Mouse (Mus musculus) MEL (cell line): ENCODE data around the gene Kctd11. TPM values are rescaled to one million over a fixed set of nuclear protein-coding genes. Genes with fewer than 3 reads are reported as not detected.

Experiments used
- DNase-seq: peaks from one replicate; pipeline ENCODE4 v3.0.0; 2011; ENCODE audit warnings: low read depth, low spot score
- H3K27ac ChIP-seq: 2 replicates; pipeline ENCODE4 v1.5.1; 2012; ENCODE audit warnings: low read depth, mild to moderate bottlenecking, control low read depth, low read length, moderate library complexity; ENCODE audit not compliant: control insufficient read depth
- H3K27me3 ChIP-seq, 2 experiments: fragments of 150-350 bp in 1 of 2; sonication (generic) in 1 of 2; 2 replicates each; pipeline ENCODE4 v1.6.1; 2012; ENCODE audit warnings: low read length in 2 of 2, mild to moderate bottlenecking in 2 of 2, improper control_type of control experiment in 1 of 2, moderate library complexity in 1 of 2; ENCODE audit not compliant: insufficient read depth in 2 of 2, control insufficient read depth in 1 of 2
- H3K36me3 ChIP-seq, 2 experiments: 2 replicates each; pipeline ENCODE4 v1.6.1; 2012 to 2014; ENCODE audit warnings: low read length in 2 of 2, improper control_type of control experiment in 1 of 2, inconsistent platforms in 1 of 2, mild to moderate bottlenecking in 1 of 2; ENCODE audit not compliant: insufficient read depth in 2 of 2, control insufficient read depth in 1 of 2
- H3K4me1 ChIP-seq, 2 experiments: fragments of 150-350 bp in 1 of 2; sonication (generic) in 1 of 2; 2 replicates each; pipeline ENCODE4 v1.6.1; 2012; ENCODE audit warnings: low read length in 2 of 2, improper control_type of control experiment in 1 of 2, mild to moderate bottlenecking in 1 of 2; ENCODE audit not compliant: insufficient read depth in 2 of 2, control insufficient read depth in 1 of 2
- H3K4me3 ChIP-seq, 2 experiments: fragments of 150-350 bp in 1 of 2; sonication (generic) in 1 of 2; 2 replicates each; pipeline ENCODE4 v1.5.1; 2012; ENCODE audit warnings: low read depth in 2 of 2, low read length in 2 of 2, mild to moderate bottlenecking in 2 of 2, moderate library complexity in 2 of 2, control low read depth in 1 of 2, improper control_type of control experiment in 1 of 2; ENCODE audit not compliant: control insufficient read depth in 1 of 2, insufficient read depth in 1 of 2
- H3K79me2 ChIP-seq: 2 replicates; pipeline ENCODE4 v1.6.1; 2012; ENCODE audit warnings: mild to moderate bottlenecking, low read length, moderate library complexity; ENCODE audit not compliant: control insufficient read depth, poor library complexity, insufficient read depth
- H3K9ac ChIP-seq: 2 replicates; pipeline ENCODE4 v1.6.1; 2012; ENCODE audit warnings: low read depth, mild to moderate bottlenecking, control low read depth, low read length, moderate library complexity; ENCODE audit not compliant: control insufficient read depth, poor library complexity, severe bottlenecking
- H3K9me3 ChIP-seq: fragments of 150-350 bp; sonication (generic); replicated peaks from 2 replicates; pipeline ENCODE4 v1.6.1; 2012; ENCODE audit warnings: mild to moderate bottlenecking, low read length, improper control_type of control experiment, moderate library complexity; ENCODE audit not compliant: insufficient read depth
- BHLHE40 ChIP-seq: IDR thresholded peaks from 2 replicates; pipeline ENCODE4 v1.6.1; 2012; ENCODE audit warnings: low read depth, mild to moderate bottlenecking, inconsistent platforms, low read length, improper control_type of control experiment, borderline replicate concordance
- CHD1 ChIP-seq: IDR thresholded peaks from 2 replicates; pipeline ENCODE4 v1.6.1; 2012; ENCODE audit warnings: low read depth, mild to moderate bottlenecking, inconsistent platforms, low read length, improper control_type of control experiment
- CHD2 ChIP-seq: IDR thresholded peaks from 2 replicates; pipeline ENCODE4 v1.6.1; 2011; ENCODE audit warnings: low read length, improper control_type of control experiment
- CTCF ChIP-seq, 3 experiments: IDR thresholded peaks in 2 of 3; conservative IDR thresholded peaks in 1 of 3; 2 replicates each; pipeline ENCODE4 v1.5.1; 2011 to 2012; ENCODE audit warnings: low read length in 3 of 3, low read depth in 2 of 3, mild to moderate bottlenecking in 2 of 3, improper control_type of control experiment in 1 of 3, inconsistent platforms in 1 of 3, mixed read lengths in 1 of 3, moderate library complexity in 1 of 3; ENCODE audit not compliant: control insufficient read depth in 1 of 3, insufficient read depth in 1 of 3, poor library complexity in 1 of 3, severe bottlenecking in 1 of 3
- E2F4 ChIP-seq: IDR thresholded peaks from 2 replicates; pipeline ENCODE4 v1.6.1; 2011; ENCODE audit warnings: low read depth, low read length, improper control_type of control experiment, borderline replicate concordance
- EP300 ChIP-seq, 2 experiments: IDR thresholded peaks; 2 replicates each; pipeline ENCODE4 v1.6.1; 2011; ENCODE audit warnings: improper control_type of control experiment in 2 of 2, low read length in 2 of 2, low read depth in 1 of 2, mild to moderate bottlenecking in 1 of 2
- ETS1 ChIP-seq: IDR thresholded peaks from 2 replicates; pipeline ENCODE4 v1.6.1; 2012; ENCODE audit warnings: low read depth, mild to moderate bottlenecking, inconsistent platforms, low read length, improper control_type of control experiment, moderate library complexity
- GABPA ChIP-seq: IDR thresholded peaks from 2 replicates; pipeline ENCODE4 v1.6.1; 2012; ENCODE audit warnings: low read depth, mild to moderate bottlenecking, inconsistent platforms, low read length, improper control_type of control experiment, moderate library complexity
- GATA1 ChIP-seq: IDR thresholded peaks from 2 replicates; pipeline ENCODE4 v1.6.1; 2011; ENCODE audit warnings: low read depth, low read length, improper control_type of control experiment
- HCFC1 ChIP-seq: IDR thresholded peaks from 2 replicates; pipeline ENCODE4 v1.6.1; 2012; ENCODE audit warnings: low read depth, mild to moderate bottlenecking, inconsistent platforms, low read length, improper control_type of control experiment, moderate library complexity
- JUND ChIP-seq: IDR thresholded peaks from 2 replicates; pipeline ENCODE4 v1.6.1; 2011; ENCODE audit warnings: low read depth, mild to moderate bottlenecking, improper control_type of control experiment, low read length
- KAT2A ChIP-seq: conservative IDR thresholded peaks from 2 replicates; pipeline ENCODE4 v1.6.1; 2012; ENCODE audit warnings: low read depth, low read length, improper control_type of control experiment, inconsistent platforms
- MAFK ChIP-seq: IDR thresholded peaks from 2 replicates; pipeline ENCODE4 v1.6.1; 2011; ENCODE audit warnings: low read depth, mild to moderate bottlenecking, low read length, improper control_type of control experiment, borderline replicate concordance
- MAX ChIP-seq: IDR thresholded peaks from 2 replicates; pipeline ENCODE4 v1.6.1; 2011; ENCODE audit warnings: low read length, improper control_type of control experiment
- MAZ ChIP-seq: IDR thresholded peaks from 2 replicates; pipeline ENCODE4 v1.6.1; 2012; ENCODE audit warnings: low read depth, mild to moderate bottlenecking, inconsistent platforms, low read length, improper control_type of control experiment
- MEF2A ChIP-seq: IDR thresholded peaks from 2 replicates; pipeline ENCODE4 v1.6.1; 2014; ENCODE audit warnings: low read depth, mild to moderate bottlenecking, inconsistent platforms, low read length, improper control_type of control experiment; ENCODE audit not compliant: poor library complexity, insufficient replicate concordance, severe bottlenecking; ENCODE audit errors: extremely low read depth
- MXI1 ChIP-seq: IDR thresholded peaks from 2 replicates; pipeline ENCODE4 v1.6.1; 2011; ENCODE audit warnings: mild to moderate bottlenecking, low read depth, low read length, improper control_type of control experiment
- MYB ChIP-seq: IDR thresholded peaks from 2 replicates; pipeline ENCODE4 v1.6.1; 2011; ENCODE audit warnings: mild to moderate bottlenecking, low read depth, low read length, improper control_type of control experiment
- MYC ChIP-seq: IDR thresholded peaks from 2 replicates; pipeline ENCODE4 v1.6.1; 2011; ENCODE audit warnings: low read depth, mild to moderate bottlenecking, low read length, improper control_type of control experiment, moderate library complexity
- NELFE ChIP-seq: IDR thresholded peaks from 2 replicates; pipeline ENCODE4 v1.6.1; 2011; ENCODE audit warnings: low read depth, low read length, improper control_type of control experiment
- NRF1 ChIP-seq: IDR thresholded peaks from 2 replicates; pipeline ENCODE4 v1.6.1; 2014; ENCODE audit warnings: low read depth, mild to moderate bottlenecking, inconsistent platforms, low read length, improper control_type of control experiment, moderate library complexity; ENCODE audit not compliant: poor library complexity, insufficient read depth, severe bottlenecking
- POLR2AphosphoS2 ChIP-seq: IDR thresholded peaks from 2 replicates; pipeline ENCODE4 v1.6.1; 2011; ENCODE audit warnings: low read length, improper control_type of control experiment
- POLR2AphosphoS5 ChIP-seq: IDR thresholded peaks from 2 replicates; pipeline ENCODE4 v1.6.1; 2012; ENCODE audit warnings: low read depth, borderline replicate concordance, mild to moderate bottlenecking, inconsistent platforms, low read length, moderate library complexity, mixed read lengths
- RAD21 ChIP-seq: IDR thresholded peaks from 2 replicates; pipeline ENCODE4 v1.6.1; 2011; ENCODE audit warnings: mild to moderate bottlenecking, low read depth, low read length, improper control_type of control experiment
- RCOR1 ChIP-seq: IDR thresholded peaks from 2 replicates; pipeline ENCODE4 v1.6.1; 2012; ENCODE audit warnings: low read depth, mild to moderate bottlenecking, inconsistent platforms, low read length, improper control_type of control experiment
- SIN3A ChIP-seq: IDR thresholded peaks from 2 replicates; pipeline ENCODE4 v1.6.1; 2012; ENCODE audit warnings: low read length, improper control_type of control experiment, inconsistent platforms
- SMC3 ChIP-seq: IDR thresholded peaks from 2 replicates; pipeline ENCODE4 v1.6.1; 2011; ENCODE audit warnings: low read depth, low read length, improper control_type of control experiment
- TAL1 ChIP-seq: IDR thresholded peaks from 2 replicates; pipeline ENCODE4 v1.6.1; 2012; ENCODE audit warnings: mild to moderate bottlenecking, inconsistent platforms, low read length, moderate library complexity, mixed read lengths
- TBP ChIP-seq: IDR thresholded peaks from 2 replicates; pipeline ENCODE4 v1.8.0; 2011; ENCODE audit warnings: low read depth, low read length, improper control_type of control experiment
- USF1 ChIP-seq: IDR thresholded peaks from 2 replicates; pipeline ENCODE4 v1.6.1; 2014; ENCODE audit warnings: low read depth, mild to moderate bottlenecking, inconsistent platforms, low read length, improper control_type of control experiment, moderate library complexity
- USF2 ChIP-seq, 2 experiments: IDR thresholded peaks; 2 replicates each; pipeline ENCODE4 v1.6.1; 2011 to 2012; ENCODE audit warnings: improper control_type of control experiment in 2 of 2, low read length in 2 of 2, borderline replicate concordance in 1 of 2, inconsistent platforms in 1 of 2, low read depth in 1 of 2, mild to moderate bottlenecking in 1 of 2; ENCODE audit not compliant: insufficient read depth in 1 of 2
- ZC3H11A ChIP-seq: IDR thresholded peaks from 2 replicates; pipeline ENCODE4 v1.6.1; 2012; ENCODE audit warnings: low read depth, mild to moderate bottlenecking, inconsistent platforms, low read length, improper control_type of control experiment
- ZKSCAN1 ChIP-seq: IDR thresholded peaks from 2 replicates; pipeline ENCODE4 v1.6.1; 2012; ENCODE audit warnings: low read depth, mild to moderate bottlenecking, inconsistent platforms, low read length, improper control_type of control experiment, moderate library complexity
- ZMIZ1 ChIP-seq: IDR thresholded peaks from 2 replicates; pipeline ENCODE4 v1.6.1; 2012; ENCODE audit warnings: low read depth, mild to moderate bottlenecking, inconsistent platforms, low read length, improper control_type of control experiment, moderate library complexity
- ZNF384 ChIP-seq: IDR thresholded peaks from 2 replicates; pipeline ENCODE4 v1.6.1; 2012; ENCODE audit warnings: low read depth, mild to moderate bottlenecking, inconsistent platforms, low read length, improper control_type of control experiment
- polyA plus RNA-seq, 2 experiments: library from polyadenylated mRNA; stranded (reverse) in 1 of 2; unstranded in 1 of 2; fragments of >175 nt in 1 of 2; fragments of >200 nt in 1 of 2; gene quantifications; 2 replicates each; pipeline versions ENCODE4 v1.2.1 to v1.2.4; 2012; ENCODE audit warnings: low replicate concordance in 2 of 2, low read depth in 1 of 2; ENCODE audit not compliant: insufficient read length in 2 of 2, insufficient read depth in 1 of 2, missing spikeins in 1 of 2
- total RNA-seq: library from RNA; depleted of rRNA; stranded (reverse); fragments of 300-350 nt; gene quantifications from 2 replicates; pipeline ENCODE4 v1.2.3, GENCODE M21; 2012

Gene Kctd11
- total and polyA plus RNA-seq, 3 experiments = 0.19 to 0.49 TPM; not detected in 1

DNA sequence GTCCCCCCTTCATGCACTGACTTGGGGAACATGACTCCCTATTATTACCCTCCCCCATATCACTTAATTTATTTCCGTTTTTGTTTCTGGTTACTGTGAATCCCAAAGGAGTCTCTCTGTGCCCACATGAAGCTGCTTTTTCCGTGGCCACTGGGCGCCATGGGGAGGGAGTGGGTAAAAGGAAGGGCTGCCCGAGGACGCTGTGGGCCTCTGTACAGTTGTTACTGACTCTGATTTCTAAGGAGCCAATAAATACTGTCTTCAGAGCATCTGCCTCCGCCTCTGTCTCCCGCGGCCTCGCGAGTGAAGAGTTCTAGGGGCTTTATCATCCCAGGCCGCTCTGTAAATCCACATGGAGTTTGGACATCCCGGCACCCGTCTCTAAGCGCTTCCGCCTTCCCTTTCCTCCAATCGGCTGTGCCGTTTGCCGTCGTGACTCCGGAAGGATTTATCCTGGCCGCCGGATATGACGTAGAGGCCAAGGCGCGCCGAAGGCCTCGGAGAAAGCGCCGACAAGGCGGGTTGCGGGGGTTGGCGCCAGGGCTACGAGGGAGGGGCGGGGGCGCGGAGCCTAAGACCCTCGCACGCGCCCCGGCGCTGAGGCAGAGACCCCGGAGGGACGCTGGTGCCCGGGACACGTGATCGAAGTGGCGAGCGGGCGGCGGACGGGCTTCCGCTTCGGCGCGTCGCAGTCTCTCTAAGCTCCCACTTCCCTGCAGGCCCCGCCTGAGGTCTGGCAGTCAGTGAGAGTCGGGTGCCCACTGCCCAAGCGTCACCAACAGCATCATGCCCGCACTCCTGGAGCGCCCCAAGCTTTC, 32.6 kb upstream of the Kctd11 start, which contains the start of gene Gps2:
Gps2 (plus strand) TSS at position 335 of the 818 bp plus-strand sequence.
- Histone ChIP-seq H3K9ac (peak within 1 kb of the TSS; percentile 78), H3K4me1 (peaks cover 2 to 45% of the 10 kb centered on the region in 2 experiments), H3K27ac (peak within 1 kb of the TSS; percentile 80), H3K9me3 (no peaks in the 10 kb centered on the region), H3K4me3 (peak within 1 kb of the TSS; percentile 58 to 78), H3K79me2 (peaks cover 36% of the 10 kb centered on the region), H3K36me3 (peaks cover 15 to 44% of the 10 kb centered on the region in 2 experiments), H3K27me3 (no peaks in the 10 kb centered on the region)
- DNase-seq = peak; percentile 98
- peak in 1 of 2 experiments; percentile 33; a peak in 1 of 4 replicates for TF ChIP-seq USF2 (IDR thresholded peaks at IDR 0.05; ENCODE audit: borderline replicate concordance in 1 of 2, insufficient read depth in 1 of 2, low read depth in 1 of 2, low read length in 2 of 2)
- no peak for TF ChIP-seq RAD21
- no peak; the same call in 1 of the 2 replicates for TF ChIP-seq SMC3
- TF ChIP-seq E2F4 = 0 out of 2 replicates have a peak, but pooled peaks have one; percentile 70
- TF ChIP-seq CHD1 = no peak
- TF ChIP-seq TBP = peak; percentile 66
- peak; percentile 49; the same call in 1 of the 2 replicates for TF ChIP-seq ZMIZ1
- peak; percentile 99 for TF ChIP-seq MYC
- TF ChIP-seq SIN3A = peak; percentile 98
- TF ChIP-seq HCFC1 = peak; percentile 97
- TF ChIP-seq POLR2AphosphoS5 = no peak
- peak; percentile 96 for TF ChIP-seq KAT2A
- TF ChIP-seq MAFK = no peak
- TF ChIP-seq CHD2 = peak; percentile 88
- TF ChIP-seq MYB = no peak
- peak; percentile 89 for TF ChIP-seq USF1
- peak; percentile 93 for TF ChIP-seq MAX
- TF ChIP-seq RCOR1 = no peak
- TF ChIP-seq ZKSCAN1 = no peak
- TF ChIP-seq JUND = no peak
- TF ChIP-seq POLR2AphosphoS2 = peak; percentile 99
- TF ChIP-seq TAL1 = no peak
- no peak for TF ChIP-seq ZC3H11A
- TF ChIP-seq MEF2A = no peak
- peak; percentile 56; the same call in 1 of the 2 replicates for TF ChIP-seq MAZ
- TF ChIP-seq NRF1 = 0 out of 2 replicates have a peak, but pooled peaks have one; percentile 32
- TF ChIP-seq CTCF (IDR thresholded peaks at IDR 0.05 in 2 of 3, conservative IDR thresholded peaks at IDR 0.05 in 1 of 3; ENCODE audit: control insufficient read depth in 1 of 3, insufficient read depth in 1 of 3, low read depth in 2 of 3, low read length in 3 of 3, poor library complexity in 1 of 3, severe bottlenecking in 1 of 3) = no peak
- TF ChIP-seq ZNF384 = no peak
- TF ChIP-seq BHLHE40 = no peak
- peak; percentile 13; the same call in 1 of the 2 replicates for TF ChIP-seq GATA1
- peak; percentile 97 for TF ChIP-seq MXI1
- no peak for TF ChIP-seq GABPA
- TF ChIP-seq NELFE = peak; percentile 72
- TF ChIP-seq ETS1 = peak; percentile 33; the same call in 1 of the 2 replicates
- peak in 1 of 2 experiments; percentile 55; a peak in 2 of 4 replicates for TF ChIP-seq EP300 (IDR thresholded peaks at IDR 0.05; ENCODE audit: low read depth in 1 of 2, low read length in 2 of 2)
